In genomic region chr4:155760613-155761355, GRCm38 (mm10) we compare ENCODE assay signal across 8 mouse cellular contexts. TPM values are rescaled to one million over a fixed set of nuclear protein-coding genes. Genes with fewer than 3 reads are reported as not detected.
DNase-seq lines count a peak whose midpoint lies in the region; ATAC-seq lines count a peak whose summit lies in the region.

Atad3a (minus strand) TSS chr4:155761093.

- peak; percentile 95 for ATAC-seq in heart, embryonic 13.5 days (ENCODE audit: extremely low read depth, insufficient number of reproducible peaks, low FRiP score, low TSS enrichment)
- ATAC-seq in liver, embryonic 12.5 days: peak; percentile 96
- peak; percentile 99 for ATAC-seq in stomach, embryonic 15.5 days (ENCODE audit: insufficient read depth, low FRiP score, low read depth)

- peak within 1 kb of the TSS; percentile 82 for H3K27ac ChIP-seq in brown adipose tissue, adult 24 weeks (replicated peaks; ENCODE audit: low read depth, low read length)
- peak within 1 kb of the TSS; percentile 80 for H3K27ac ChIP-seq in heart, embryonic 13.5 days (replicated peaks)
- peak within 1 kb of the TSS; percentile 76 for H3K27ac ChIP-seq in liver, embryonic 12.5 days
- H3K27ac ChIP-seq in stomach, embryonic 15.5 days: peak within 1 kb of the TSS; percentile 63

- peak within 1 kb of the TSS; percentile 92 for H3K9ac ChIP-seq in heart, embryonic 13.5 days
- peak within 1 kb of the TSS; percentile 85 for H3K9ac ChIP-seq in liver, embryonic 12.5 days
- peak within 1 kb of the TSS; percentile 73 for H3K9ac ChIP-seq in stomach, embryonic 15.5 days

- H3K4me3 ChIP-seq in brown adipose tissue, adult 24 weeks (ENCODE audit: insufficient read depth, low read depth, low read length): peak within 1 kb of the TSS; percentile 71
- peak within 1 kb of the TSS; percentile 92 for H3K4me3 ChIP-seq in heart, embryonic 13.5 days
- H3K4me3 ChIP-seq in liver, embryonic 12.5 days: peak within 1 kb of the TSS; percentile 80
- peak within 1 kb of the TSS; percentile 78 for H3K4me3 ChIP-seq in stomach, embryonic 15.5 days (replicated peaks)

- under 1% methylated on average over 68 of the region's 68 CpGs for WGBS in heart, embryonic 13.5 days
- under 1% methylated on average over 68 of the region's 68 CpGs for WGBS in liver, embryonic 12.5 days (ENCODE audit: insufficient replicate concordance)
- under 1% methylated on average over 68 of the region's 68 CpGs for WGBS in stomach, embryonic 15.5 days

- H3K4me1 ChIP-seq in brown adipose tissue, adult 24 weeks (ENCODE audit: control insufficient read depth, insufficient read depth, insufficient read length, low read length): peaks cover 8% of the 10 kb centered on the region; the same call in 1 of the 2 replicates
- peaks cover 47% of the 10 kb centered on the region for H3K4me1 ChIP-seq in heart, embryonic 13.5 days
- H3K4me1 ChIP-seq in liver, embryonic 12.5 days: peaks cover 37% of the 10 kb centered on the region
- H3K4me1 ChIP-seq in stomach, embryonic 15.5 days: peaks cover 13% of the 10 kb centered on the region

- DNase-seq in CD4-positive, CD25-positive, alpha-beta regulatory T cell, adult 2 months (ENCODE audit: low read depth, low spot score): peak; percentile 96
- peak; percentile 85 for DNase-seq in fat pad, adult 2 months (ENCODE audit: extremely low read depth, low read depth, low spot score)
- DNase-seq in kidney, postnatal 10 days: peak; percentile 97
- DNase-seq in natural killer cell, adult 2 months (ENCODE audit: low spot score in 2 of 2): peak; percentile 95 to 96

- H3K4me2 ChIP-seq in heart, embryonic 13.5 days: peak within 1 kb of the TSS; percentile 99
- H3K4me2 ChIP-seq in liver, embryonic 12.5 days: peak within 1 kb of the TSS; percentile 95
- peak within 1 kb of the TSS; percentile 98 for H3K4me2 ChIP-seq in stomach, embryonic 15.5 days

- H3K36me3 ChIP-seq in heart, embryonic 13.5 days: peaks cover 19% of the 10 kb centered on the region
- H3K36me3 ChIP-seq in liver, embryonic 12.5 days: peaks cover 34% of the 10 kb centered on the region
- 0 out of 2 replicates have a peak, but pooled peaks cover 6% of the 10 kb centered on the region for H3K36me3 ChIP-seq in stomach, embryonic 15.5 days

- no peaks in the 10 kb centered on the region for H3K9me3 ChIP-seq in heart, embryonic 13.5 days
- H3K9me3 ChIP-seq in liver, embryonic 12.5 days (replicated peaks): no peaks in the 10 kb centered on the region
- H3K9me3 ChIP-seq in stomach, embryonic 15.5 days: no peaks in the 10 kb centered on the region

- H3K27me3 ChIP-seq in heart, embryonic 13.5 days (replicated peaks): no peaks in the 10 kb centered on the region
- no peaks in the 10 kb centered on the region for H3K27me3 ChIP-seq in liver, embryonic 12.5 days (replicated peaks)
- no peaks in the 10 kb centered on the region for H3K27me3 ChIP-seq in stomach, embryonic 15.5 days (replicated peaks)

RNA-seq across cellular contexts. Expression of gene Atad3a, which starts in this region (rescaled TPM):
- polyA plus RNA-seq in brown adipose tissue, adult 24 weeks (2012; ENCODE audit: insufficient read depth, insufficient read length, missing spikeins): 57.0 and 74.0 TPM in 2 replicates
- polyA plus RNA-seq in heart, embryonic 13.5 days (2015; fragmentation: Nextera tagmentation; extraction: Ambion mirVana): 87.7 and 93.2 TPM in 2 replicates
- 101 and 110 TPM in 2 replicates for polyA plus RNA-seq in liver, embryonic 12.5 days (2016; fragmentation: Nextera tagmentation; extraction: Ambion mirVana)
- polyA plus RNA-seq in stomach, embryonic 15.5 days (2015; fragmentation: Nextera tagmentation; extraction: Ambion mirVana): 110 and 114 TPM in 2 replicates

Comparison
In these comparisons a context has a peak if more than half of its experiments do, and no peak if none do; other contexts are left out.
1. Peak in every context shown above with its lines: DNase-seq, ATAC-seq, H3K4me3 ChIP-seq and H3K27ac ChIP-seq.